Mouse (Mus musculus) lung, embryonic 14.5 days (tissue): ENCODE measurements around the gene Spire2. TPM values are rescaled to one million over a fixed set of nuclear protein-coding genes. Genes with fewer than 3 reads are reported as not detected.

Source experiments
- ATAC-seq: fragments of 200-750 bp; cut with Nextera tagmentation; 2 replicates; pipeline ENCODE4 v1.8.0; 2017; ENCODE audit warnings: mild to moderate bottlenecking, moderate TSS enrichment, moderate library complexity; ENCODE audit not compliant: insufficient read depth
- DNase-seq: peaks from one replicate; pipeline ENCODE4 v3.0.0-alpha.2; 2015
- H3K27ac ChIP-seq: fragments of 300-500 bp; sonication (generic); 2 replicates; pipeline ENCODE4 v1.5.1; 2014; ENCODE audit warnings: low read depth, mild to moderate bottlenecking, moderate library complexity
- H3K27me3 ChIP-seq: fragments of 300-500 bp; sonication (generic); 2 replicates; pipeline ENCODE4 v1.6.1; 2014; ENCODE audit warnings: low read length, control low read depth; ENCODE audit not compliant: insufficient read depth
- H3K36me3 ChIP-seq: fragments of 300-500 bp; sonication (generic); 2 replicates; pipeline ENCODE4 v1.6.1; 2014; ENCODE audit warnings: control low read depth; ENCODE audit not compliant: insufficient read depth
- H3K4me1 ChIP-seq: fragments of 300-500 bp; sonication (generic); 2 replicates; pipeline ENCODE4 v1.6.1; 2014; ENCODE audit warnings: antibody characterized with exemption, control low read depth; ENCODE audit not compliant: insufficient read depth
- H3K4me2 ChIP-seq: fragments of 300-500 bp; sonication (generic); 2 replicates; pipeline ENCODE4 v1.6.1; 2014; ENCODE audit warnings: mild to moderate bottlenecking
- H3K4me3 ChIP-seq: fragments of 300-500 bp; sonication (generic); 2 replicates; pipeline ENCODE4 v1.5.1; 2014; ENCODE audit warnings: low read depth, low read length
- H3K9ac ChIP-seq: fragments of 300-500 bp; sonication (generic); 2 replicates; pipeline ENCODE4 v1.6.1; 2014
- H3K9me3 ChIP-seq: fragments of 300-500 bp; sonication (generic); 2 replicates; pipeline ENCODE4 v1.6.1; 2016; ENCODE audit warnings: low read depth, low read length, control low read depth
- CTCF ChIP-seq: IDR thresholded peaks from 2 replicates; pipeline ENCODE4 v1.5.1; 2016; ENCODE audit warnings: antibody characterized with exemption, low read depth
- WGBS: fragments of 180-500 bp; shearing (Covaris S2); extraction: QIAGEN DNeasy Blood & Tissue Kit; methylation state at CpG from one replicate; pipeline ENCODE4 v1.1.7; 2014; 5-methylcytosine and 5-hydroxymethylcytosine counted together
- polyA plus RNA-seq: library from polyadenylated mRNA; unstranded; fragments of >200 nt; fragmentation: Nextera tagmentation; extraction: Ambion mirVana; gene quantifications from 2 replicates; pipeline ENCODE4 v1.2.1, GENCODE M21; 2014

The Spire2 gene
- polyA plus RNA-seq, 1 experiment from 2014 or later = 1.7 TPM

- Histone ChIP-seq H3K36me3 (peaks cover 48% of the 10 kb centered on the region), H3K27ac (no peak overlapping the region), H3K9me3 (no peaks in the 10 kb centered on the region), H3K4me1 (no peaks in the 10 kb centered on the region), H3K9ac (no peak overlapping the region), H3K4me2 (no peak overlapping the region), H3K27me3 (no peaks in the 10 kb centered on the region), H3K4me3 (no peak overlapping the region)
- DNase-seq (no peak), ATAC-seq (no peak)
- TF ChIP-seq CTCF = no peak
- 78% methylated on average over 8 of the region's 8 CpGs for WGBS
Measured at GRCm38 (mm10) chr8:123291716-123292115, 40.8 kb upstream of the Spire2 start.

GRCm38 (mm10) chr8:123292281-123292680 is 40.2 kb upstream of the Spire2 start:
- ATAC-seq = no peak

GRCm38 (mm10) chr8:123292785-123293184 is 39.7 kb upstream of the Spire2 start:
- H3K9ac ChIP-seq = no peak overlapping the region
- ATAC-seq (no peak), DNase-seq (no peak)
- no peak overlapping the region for H3K4me3 ChIP-seq
- no peak overlapping the region for H3K4me2 ChIP-seq
- H3K36me3 ChIP-seq = peaks cover 43% of the 10 kb centered on the region
- H3K9me3 ChIP-seq = no peaks in the 10 kb centered on the region
- no peak overlapping the region for H3K27ac ChIP-seq
- WGBS = 85% methylated on average over 2 of the region's 2 CpGs
- TF ChIP-seq CTCF = no peak
- no peaks in the 10 kb centered on the region for H3K27me3 ChIP-seq
- no peaks in the 10 kb centered on the region for H3K4me1 ChIP-seq

More at GRCm38 (mm10) chr8:123292281-123292680, 40.2 kb upstream of the Spire2 start:
- no peaks in the 10 kb centered on the region for H3K9me3 ChIP-seq
- H3K27me3 ChIP-seq = no peaks in the 10 kb centered on the region
- no peak for TF ChIP-seq CTCF
- no peak overlapping the region for H3K4me2 ChIP-seq
- H3K4me3 ChIP-seq = no peak overlapping the region
- H3K9ac ChIP-seq = no peak overlapping the region
- no peak for DNase-seq
- peaks cover 42% of the 10 kb centered on the region for H3K36me3 ChIP-seq
- H3K27ac ChIP-seq = no peak overlapping the region
- H3K4me1 ChIP-seq = no peaks in the 10 kb centered on the region
- 85% methylated on average over 3 of the region's 3 CpGs for WGBS

GRCm38 (mm10) chr8:123298301-123298700 is 34.2 kb upstream of the Spire2 start:
- Histone ChIP-seq H3K9me3 (no peaks in the 10 kb centered on the region), H3K27me3 (no peaks in the 10 kb centered on the region), H3K27ac (no peak overlapping the region), H3K9ac (no peak overlapping the region), H3K4me1 (no peaks in the 10 kb centered on the region), H3K36me3 (peaks cover 34% of the 10 kb centered on the region), H3K4me2 (no peak overlapping the region), H3K4me3 (no peak overlapping the region)
- WGBS = 87% methylated on average over 11 of the region's 11 CpGs
- no peak for DNase-seq
- TF ChIP-seq CTCF = no peak
- ATAC-seq = no peak

- ATAC-seq = no peak
- Histone ChIP-seq H3K27ac (no peak overlapping the region), H3K36me3 (peaks cover 51% of the 10 kb centered on the region), H3K9me3 (no peaks in the 10 kb centered on the region), H3K4me3 (no peak overlapping the region), H3K4me2 (no peak overlapping the region), H3K4me1 (no peaks in the 10 kb centered on the region), H3K27me3 (no peaks in the 10 kb centered on the region), H3K9ac (no peak overlapping the region)
- WGBS = 66% methylated on average over 4 of the region's 4 CpGs
- DNase-seq = no peak
- no peak; the same call in 1 of the 2 replicates for TF ChIP-seq CTCF
Measured at GRCm38 (mm10) chr8:123308738-123309137, 23.8 kb upstream of the Spire2 start.

GRCm38 (mm10) chr8:123317781-123318466 is 14.6 kb upstream of the Spire2 start:
- H3K9ac ChIP-seq = peak overlapping the region; percentile 67
- 4% methylated on average over 21 of the region's 21 CpGs for WGBS
- 0 out of 2 replicates have a peak, but pooled peaks cover 2% of the 10 kb centered on the region for H3K36me3 ChIP-seq
- H3K9me3 ChIP-seq = no peaks in the 10 kb centered on the region
- no peak for DNase-seq
- no peak; the same call in 1 of the 2 replicates for TF ChIP-seq CTCF
- peak; percentile 83 for ATAC-seq
- H3K4me2 ChIP-seq = peak overlapping the region; percentile 64
- H3K27ac ChIP-seq = no peak overlapping the region
- no peaks in the 10 kb centered on the region for H3K27me3 ChIP-seq
- peak overlapping the region; percentile 66 for H3K4me3 ChIP-seq
- H3K4me1 ChIP-seq = no peaks in the 10 kb centered on the region; the same call in 1 of the 2 replicates

- Histone ChIP-seq H3K4me2 (peak within 1 kb of the TSS; percentile 64), H3K27ac (no peak within 1 kb of the TSS), H3K4me3 (peak within 1 kb of the TSS; percentile 66), H3K9ac (peak within 1 kb of the TSS; percentile 67), H3K27me3 (no peaks in the 10 kb centered on the region), H3K4me1 (no peaks in the 10 kb centered on the region; the same call in 1 of the 2 replicates), H3K36me3 (0 out of 2 replicates have a peak, but pooled peaks cover 2% of the 10 kb centered on the region), H3K9me3 (no peaks in the 10 kb centered on the region)
- WGBS = under 1% methylated on average over 24 of the region's 24 CpGs
- ATAC-seq = peak; percentile 100
- no peak for TF ChIP-seq CTCF
- peak; percentile 97 for DNase-seq
Measured at GRCm38 (mm10) chr8:123318467-123318911, 14.0 kb upstream of the Spire2 start, which contains the start of gene Fanca. TSS of gene Fanca (minus strand) at chr8:123318576.
